Mouse (Mus musculus) retina, embryonic 14.5 days (tissue): ENCODE measurements around the gene Ttll11.

Experiments
- DNase-seq: peaks from one replicate; pipeline ENCODE4 v3.0.0-alpha.2; 2015; ENCODE audit warnings: low spot score

Gene Ttll11

GRCm38 (mm10) chr2:35723267-35723666 is 256.4 kb downstream of the Ttll11 start:
- no peak for DNase-seq

- no peak for DNase-seq
Measured at GRCm38 (mm10) chr2:35722821-35723220, 256.9 kb downstream of the Ttll11 start.

DNA sequence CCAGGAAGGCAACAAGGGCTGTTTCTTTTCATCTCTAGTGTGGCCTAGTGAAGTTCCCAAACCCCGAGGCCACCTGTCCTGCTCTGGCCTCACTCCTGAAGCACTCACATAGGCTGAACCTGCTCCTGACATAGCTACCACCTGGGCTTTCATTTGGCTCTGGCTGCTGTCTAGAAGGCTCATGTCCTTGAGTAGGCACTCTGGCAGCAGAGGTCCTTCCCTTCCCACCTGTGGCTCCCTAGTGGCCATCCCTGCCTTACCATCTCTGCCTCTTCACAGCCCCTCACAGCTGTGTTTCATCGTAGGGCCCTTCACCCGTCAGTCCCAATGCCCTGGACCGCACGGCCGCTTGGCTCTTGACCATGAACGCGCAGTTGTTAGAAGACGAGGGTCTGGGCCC is 258.8 kb downstream of the Ttll11 start:
- DNase-seq, result no peak

DNA sequence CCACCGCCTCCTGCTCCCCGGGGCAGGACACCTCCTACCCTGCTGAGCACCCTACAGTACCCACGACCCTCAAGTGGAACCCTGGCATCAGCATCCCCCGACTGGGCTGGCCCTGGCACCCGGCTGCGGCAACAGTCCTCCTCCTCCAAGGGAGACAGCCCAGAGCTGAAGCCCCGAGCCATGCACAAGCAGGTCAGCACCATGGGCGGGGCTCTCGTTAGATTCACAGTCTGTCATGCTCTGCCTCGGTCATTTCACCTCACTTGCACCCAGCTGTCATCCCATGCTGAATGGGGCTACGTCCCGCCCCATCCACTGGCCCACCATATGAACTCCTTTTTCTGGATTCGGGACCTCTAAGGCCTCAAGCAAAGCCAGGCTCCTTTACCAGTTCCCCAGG is 259.2 kb downstream of the Ttll11 start:
- DNase-seq, result no peak

- DNase-seq, result no peak
Measured at GRCm38 (mm10) chr2:35720104-35720503, 259.6 kb downstream of the Ttll11 start.

DNA sequence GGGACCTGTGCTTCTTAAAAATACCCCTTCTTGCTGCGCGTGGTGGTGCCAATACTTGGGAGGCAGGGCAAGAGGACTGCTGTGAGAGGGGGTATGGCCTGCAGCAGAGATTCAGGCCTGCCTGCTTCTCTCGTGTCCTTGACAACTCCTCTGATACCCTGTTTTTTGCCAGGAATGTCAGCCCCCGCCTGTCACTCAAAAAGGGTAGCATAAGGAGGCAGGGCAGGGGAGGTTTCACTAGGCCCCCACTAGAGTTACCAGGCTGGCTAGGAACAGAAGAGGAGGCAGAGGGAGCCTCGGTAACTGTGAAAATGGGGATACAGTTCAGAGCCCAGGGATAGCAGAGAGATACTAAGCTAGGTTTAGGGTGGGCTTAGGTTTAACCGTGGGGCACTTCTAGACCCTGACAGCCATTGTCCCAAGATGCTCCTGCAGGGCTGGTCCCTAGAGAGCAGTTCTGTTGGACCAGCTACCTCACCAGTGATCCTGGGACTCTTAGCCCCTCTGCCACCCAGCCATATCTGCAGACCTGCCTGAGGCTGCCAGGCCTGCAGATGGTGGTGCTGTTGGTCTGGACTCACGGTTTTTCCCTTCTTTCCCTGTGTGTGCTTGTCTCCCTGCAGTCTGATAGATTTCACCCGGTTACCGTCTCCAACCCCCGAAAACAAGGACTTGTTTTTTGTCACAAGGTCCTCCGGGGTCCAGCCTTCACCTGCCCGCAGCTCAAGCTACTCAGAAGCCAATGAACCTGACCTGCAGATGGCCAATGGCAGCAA is 260.3 kb downstream of the Ttll11 start:
- no peak for DNase-seq

DNA sequence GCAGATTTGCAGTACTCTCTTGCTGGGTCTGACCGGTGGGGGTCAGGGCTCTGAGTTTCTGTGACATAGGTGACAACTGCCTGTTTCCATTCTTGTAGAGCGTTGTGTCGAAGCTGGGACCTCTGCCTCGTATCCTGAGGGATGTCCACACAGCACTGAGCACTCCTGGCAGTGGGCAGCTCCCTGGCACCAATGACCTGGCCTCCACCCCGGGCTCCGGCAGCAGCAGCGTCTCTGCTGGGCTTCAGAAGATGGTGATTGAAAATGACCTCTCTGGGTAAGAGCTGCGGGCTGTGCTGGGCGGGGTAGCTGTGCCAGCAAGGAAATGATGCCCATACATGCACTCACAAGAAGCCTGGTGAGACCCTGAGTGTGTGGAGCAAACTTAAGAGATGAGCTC is 261.1 kb downstream of the Ttll11 start:
- no peak for DNase-seq

- DNase-seq, result no peak
Measured at GRCm38 (mm10) chr2:35718003-35718500, 261.7 kb downstream of the Ttll11 start.

GRCm38 (mm10) chr2:35716175-35716574 is 263.5 kb downstream of the Ttll11 start:
- no peak for DNase-seq

- no peak for DNase-seq
Measured at GRCm38 (mm10) chr2:35715485-35715884, 264.2 kb downstream of the Ttll11 start.

DNA sequence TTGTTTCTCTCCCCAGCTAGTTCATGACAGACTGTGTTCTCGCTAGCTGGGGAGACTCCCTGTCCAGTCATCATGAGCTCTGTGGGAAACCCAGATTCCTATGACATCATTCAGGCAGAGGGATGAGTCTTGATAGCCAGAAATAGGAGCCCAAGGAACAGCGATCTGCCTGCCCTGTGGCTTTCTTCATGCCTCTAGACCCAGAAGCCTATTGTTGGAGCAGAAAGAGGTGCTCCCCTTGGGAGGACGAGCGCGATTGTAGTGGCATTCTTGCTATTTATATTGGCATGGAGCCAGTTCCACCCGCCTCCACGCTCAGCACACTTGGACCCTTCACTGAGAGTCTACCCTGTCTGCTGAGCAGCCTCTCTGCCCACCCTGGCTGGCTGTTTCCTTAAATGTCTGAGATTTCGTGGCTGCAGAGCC is 265.0 kb downstream of the Ttll11 start:
- DNase-seq, result no peak

DNA sequence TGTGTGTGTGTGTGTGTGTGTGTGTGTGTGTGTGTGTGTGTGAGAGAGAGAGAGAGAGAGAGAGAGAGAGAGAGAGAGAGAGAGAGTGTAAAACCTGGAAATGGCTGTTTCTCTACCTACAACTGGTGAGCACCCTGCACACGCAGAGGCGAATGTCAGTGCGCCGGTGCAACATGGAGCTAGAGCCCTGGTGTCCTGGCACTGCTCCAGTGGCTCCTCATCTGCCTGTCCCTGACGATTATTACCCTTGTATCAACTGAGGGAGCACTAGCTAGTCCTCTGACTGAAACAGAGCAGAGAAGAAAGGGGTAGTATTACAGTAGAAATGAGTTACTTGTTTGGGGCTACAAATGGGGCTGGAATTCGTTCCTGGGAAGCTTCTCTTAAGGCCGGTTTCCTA is 266.3 kb downstream of the Ttll11 start:
- no peak for DNase-seq

GRCm38 (mm10) chr2:35712611-35713010 is 267.1 kb downstream of the Ttll11 start:
- no peak for DNase-seq

DNA sequence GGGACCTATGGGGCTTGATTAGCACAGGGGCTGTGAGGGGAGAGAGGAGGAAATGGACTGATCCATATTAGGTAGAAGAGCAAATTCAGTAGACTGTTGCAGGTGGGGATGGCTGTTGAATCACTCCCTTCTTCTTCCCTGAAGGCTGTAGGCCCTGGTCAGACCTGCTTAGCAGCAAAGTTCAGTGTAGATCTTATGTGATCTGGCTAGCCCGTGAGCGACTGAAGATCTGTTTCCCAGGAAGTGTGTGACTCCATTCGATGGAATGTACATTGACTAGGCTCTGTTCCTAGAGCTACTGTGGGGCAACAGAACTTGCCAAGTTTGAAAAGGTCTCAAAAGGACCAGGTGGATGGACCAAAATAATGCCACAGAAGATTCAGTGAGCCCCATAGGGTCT is 276.5 kb downstream of the Ttll11 start:
- no peak for DNase-seq

- DNase-seq, result no peak
Measured at GRCm38 (mm10) chr2:35702608-35703007, 277.1 kb downstream of the Ttll11 start.

GRCm38 (mm10) chr2:35702001-35702400 is 277.7 kb downstream of the Ttll11 start:
- DNase-seq, result no peak
